Mouse (Mus musculus) layer of hippocampus, adult 18-20 months (tissue): ENCODE measurements at regions not wholly inside any gene's neighbourhood (a gene's known extent, or its start where the extent isn't known, plus 50 kb on each side); places are given as distances from the start of the nearest gene placed in this dataset.
A peak's percentile ranks its signal among the peaks of the same experiment; 100 is the strongest.

ENCODE experiments used
- DNase-seq, 2 experiments: peaks; one replicate each; pipeline ENCODE4 v3.0.0; 2022; ENCODE audit warnings: low spot score in 2 of 2

DNA sequence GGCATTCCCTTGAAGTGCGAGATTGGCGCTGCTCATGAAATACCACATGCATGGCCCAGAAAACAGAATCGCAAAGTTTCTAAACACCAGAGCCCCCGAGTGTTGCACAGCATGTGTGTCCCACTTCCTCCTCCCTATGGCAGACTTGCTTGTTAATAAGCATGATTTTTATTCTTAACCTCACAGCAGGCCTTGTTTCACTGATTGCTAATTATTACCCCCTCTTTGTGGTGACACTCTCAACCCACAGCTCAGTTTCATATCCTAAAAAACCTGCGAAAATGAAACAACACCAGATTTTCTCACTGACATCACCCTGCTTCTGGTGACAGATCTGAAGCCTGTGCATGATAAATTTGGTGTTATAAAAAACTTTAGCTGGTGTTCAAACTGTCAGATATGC lies 1319.3 kb upstream of the Gm7489 start:
- DNase-seq = peak; percentile 22 to 62

DNA sequence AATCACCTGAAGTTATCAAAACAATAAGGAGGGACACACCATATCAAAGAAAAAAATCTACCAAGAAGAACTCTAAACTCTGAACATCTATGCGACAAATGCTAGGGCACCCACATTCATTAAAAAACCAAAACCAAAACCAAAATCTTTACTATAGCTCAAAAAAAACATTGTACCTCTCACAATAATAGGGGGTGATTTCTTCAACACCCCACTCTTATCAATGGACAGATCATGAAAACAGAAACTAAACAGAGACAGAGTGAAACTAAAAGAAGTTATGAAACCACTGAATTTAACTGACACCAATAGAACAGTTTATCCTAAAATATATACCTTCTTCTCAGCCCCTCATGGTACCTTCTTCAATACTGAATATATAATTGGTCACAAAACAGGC lies 1314.5 kb upstream of the Gm7489 start:
- DNase-seq = no peak

DNA sequence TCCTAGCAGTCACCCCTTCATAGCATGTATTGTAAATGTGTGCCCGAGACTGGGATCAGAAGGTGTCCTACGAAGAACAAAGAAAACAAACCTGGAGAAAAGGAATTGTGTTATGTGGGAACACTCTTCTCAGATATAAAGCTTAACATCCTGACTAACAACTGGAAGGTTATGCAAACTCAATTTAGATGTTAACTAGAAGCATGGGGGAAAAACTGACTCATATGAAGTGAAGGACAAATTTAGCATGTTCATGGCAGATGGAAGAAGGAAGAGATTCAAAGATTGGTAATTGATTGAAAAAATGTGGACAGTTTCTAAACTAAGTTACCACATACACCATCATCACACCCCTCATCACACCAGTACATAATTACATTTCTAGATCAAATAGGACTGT lies 1307.1 kb upstream of the Gm7489 start:
- no peak for DNase-seq

DNA sequence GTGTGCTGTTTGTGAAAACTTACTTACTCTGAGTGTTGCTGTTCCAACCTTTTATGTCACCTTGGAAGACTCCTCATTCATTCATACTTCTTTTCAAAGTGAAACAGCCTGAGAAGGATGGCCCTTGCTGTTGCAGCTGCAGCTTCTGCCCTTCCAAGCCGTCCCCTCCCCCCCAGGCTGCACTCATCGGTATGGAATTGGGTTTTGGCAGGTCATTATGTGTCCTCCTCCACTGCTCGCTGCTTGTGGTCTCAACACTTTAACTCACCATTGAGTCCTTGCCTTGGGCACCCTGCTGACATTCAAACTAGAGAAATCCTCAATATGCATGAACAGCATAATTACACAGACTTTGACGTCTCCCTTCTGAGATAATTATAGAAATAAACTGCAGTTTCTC lies 1295.3 kb upstream of the Gm7489 start:
- no peak for DNase-seq

DNA sequence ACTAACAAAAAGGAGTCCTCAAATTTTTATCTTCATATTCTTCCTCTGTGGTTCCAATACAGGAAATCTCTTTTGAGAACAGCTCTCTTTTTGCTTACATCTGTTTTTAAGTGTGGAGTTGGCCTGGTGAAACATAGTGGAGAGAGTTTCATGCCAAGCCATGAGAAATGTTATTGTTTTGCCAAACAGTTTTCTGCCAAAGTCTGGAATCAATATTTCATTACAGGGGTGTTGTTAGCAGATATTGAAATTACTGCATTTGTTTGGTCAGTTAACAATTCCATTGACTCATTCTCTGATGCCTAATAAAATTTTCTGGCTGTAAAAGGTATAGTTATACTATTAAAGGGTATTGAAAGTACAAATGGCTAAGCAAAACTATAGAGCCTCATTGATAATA lies 1285.2 kb upstream of the Gm7489 start:
- no peak for DNase-seq

DNA sequence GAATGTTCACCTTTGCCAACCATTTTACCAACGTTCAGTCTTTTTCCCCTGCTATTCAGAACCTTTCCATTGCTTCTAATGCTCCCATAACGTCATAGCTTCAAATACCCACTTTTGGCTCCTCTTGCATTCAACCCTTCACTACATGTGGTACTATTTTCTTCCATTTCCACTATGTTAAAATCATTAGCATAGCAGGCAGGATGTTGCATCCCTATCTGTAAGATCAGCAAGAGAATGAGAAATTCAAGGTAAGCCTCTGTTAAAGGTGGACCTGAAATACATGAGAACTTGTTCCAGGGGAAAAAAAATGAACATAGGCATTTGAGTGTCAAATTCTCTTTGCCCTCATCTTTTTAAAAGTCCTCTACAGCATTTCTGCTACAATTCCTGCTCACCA lies 1284.7 kb upstream of the Gm7489 start:
- no peak for DNase-seq

GRCm38 (mm10) chr15:52639790-52640189 lies 1244.9 kb upstream of the Gm7489 start:
- peak in 1 of 2 experiments; percentile 6 for DNase-seq

GRCm38 (mm10) chr15:52645961-52646360 lies 1238.7 kb upstream of the Gm7489 start:
- no peak for DNase-seq

DNA sequence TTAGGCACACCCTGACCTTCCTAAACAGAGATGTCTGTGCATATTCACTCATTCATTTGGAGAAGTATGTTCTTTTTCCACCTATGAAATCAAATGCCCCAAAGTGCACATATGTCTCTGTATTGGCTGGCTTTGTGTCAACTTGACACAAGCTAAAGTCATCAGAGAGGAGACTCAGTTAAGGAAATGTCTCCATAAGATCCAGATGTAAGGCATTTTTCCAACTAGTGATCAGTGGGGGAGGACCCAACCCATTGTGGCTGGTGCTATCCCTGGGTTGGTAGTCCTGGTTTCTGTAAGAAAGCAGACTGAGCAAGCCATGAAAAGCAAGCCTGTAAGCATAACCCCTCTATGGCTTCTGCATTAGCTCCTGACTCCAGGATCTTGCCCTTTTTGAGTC lies 1226.8 kb upstream of the Gm7489 start:
- DNase-seq = no peak
